Mouse (Mus musculus): Measurements from ENCODE around the gene Slc35f5. TPM values are rescaled to one million over a fixed set of nuclear protein-coding genes. Genes with fewer than 3 reads are reported as not detected.

The Slc35f5 gene
- total and polyA plus RNA-seq, 3 experiments = 5.8 to 7.0 TPM; not detected in 1

DNA sequence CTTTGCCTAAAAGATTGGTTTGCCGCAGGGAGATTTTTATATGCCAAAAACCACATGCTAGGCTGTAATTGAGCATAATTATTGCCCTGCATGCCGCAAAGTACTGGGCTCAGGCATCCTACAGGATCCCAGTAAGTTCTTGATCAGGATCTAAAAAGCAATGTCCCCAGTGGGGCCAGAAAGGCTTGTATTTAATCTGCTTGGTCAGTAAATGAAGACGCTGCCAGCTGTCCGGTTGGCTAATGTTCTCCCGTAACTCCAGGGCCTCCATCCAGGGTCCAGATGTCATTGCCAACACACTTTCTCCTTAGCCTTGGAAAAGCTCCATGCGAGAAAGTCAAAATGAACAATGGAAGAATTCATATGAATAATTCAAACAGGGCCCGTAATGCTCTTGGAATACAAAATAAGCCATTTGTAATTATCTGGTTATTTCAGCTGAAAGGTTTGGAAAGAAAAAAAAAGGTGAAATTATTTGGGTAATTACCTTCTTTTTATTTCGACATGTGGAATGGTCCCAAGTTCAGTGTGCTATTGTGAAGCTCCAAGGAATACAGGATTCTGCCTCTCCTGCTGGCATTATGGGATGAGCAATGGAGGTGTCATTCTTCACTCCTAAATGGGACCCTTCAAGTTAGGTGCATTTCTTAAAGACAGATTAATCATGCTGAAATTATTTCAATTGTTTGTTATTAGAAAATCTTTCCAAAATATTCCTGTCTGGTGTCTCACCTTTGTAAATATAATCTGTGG, 79.3 kb downstream of the Slc35f5 start:
- no peak for TF ChIP-seq MYB (IDR thresholded peaks at IDR 0.05; ENCODE audit: low read depth, low read length)
- TF ChIP-seq NELFE (IDR thresholded peaks at IDR 0.05; ENCODE audit: low read depth, low read length) = no peak
- TF ChIP-seq MYC (IDR thresholded peaks at IDR 0.05; ENCODE audit: low read depth, low read length) = no peak
- TF ChIP-seq RAD21 (IDR thresholded peaks at IDR 0.05; ENCODE audit: low read depth, low read length) = no peak
- TF ChIP-seq CHD2 (IDR thresholded peaks at IDR 0.05; ENCODE audit: low read length) = no peak
- TF ChIP-seq BHLHE40 (IDR thresholded peaks at IDR 0.05; ENCODE audit: borderline replicate concordance, low read depth, low read length) = no peak
- TF ChIP-seq CTCF (IDR thresholded peaks at IDR 0.05 in 2 of 3, conservative IDR thresholded peaks at IDR 0.05 in 1 of 3; ENCODE audit: control insufficient read depth in 1 of 3, insufficient read depth in 1 of 3, low read depth in 2 of 3, low read length in 3 of 3, poor library complexity in 1 of 3, severe bottlenecking in 1 of 3) = no peak
- DNase-seq (ENCODE audit: low read depth, low spot score) = no peak

DNA sequence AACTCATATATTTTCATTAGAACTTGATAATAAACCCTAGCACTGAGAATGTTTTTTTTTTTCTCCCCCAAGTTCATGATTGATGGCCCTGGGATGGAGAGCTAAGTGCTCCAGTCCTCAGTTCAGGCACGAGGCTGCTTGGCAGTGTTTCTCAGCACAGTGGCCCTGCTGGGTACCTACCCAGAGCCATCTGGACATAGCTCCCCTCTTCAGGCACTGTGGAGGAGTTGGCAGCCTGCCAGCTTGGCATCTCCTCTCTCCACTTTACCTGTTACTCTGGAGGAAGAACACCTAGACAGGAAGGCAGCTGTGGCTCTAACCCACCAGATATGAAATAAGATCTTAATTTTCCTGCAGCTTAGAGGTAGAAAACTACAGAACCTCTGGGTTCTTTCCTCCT, 83.2 kb downstream of the Slc35f5 start:
- TF ChIP-seq EP300 (IDR thresholded peaks at IDR 0.05; ENCODE audit: low read depth in 1 of 2, low read length in 2 of 2) = no peak
- no peak for TF ChIP-seq TCF12 (IDR thresholded peaks at IDR 0.05; ENCODE audit: low read depth, low read length)
- TF ChIP-seq ETS1 (IDR thresholded peaks at IDR 0.05; ENCODE audit: low read depth, low read length) = no peak
- no peak for TF ChIP-seq ZNF384 (IDR thresholded peaks at IDR 0.05; ENCODE audit: low read depth, low read length)
- TF ChIP-seq MEF2A (IDR thresholded peaks at IDR 0.05; ENCODE audit: extremely low read depth, insufficient replicate concordance, low read depth, low read length, poor library complexity, severe bottlenecking) = no peak
- no peak for TF ChIP-seq ZC3H11A (IDR thresholded peaks at IDR 0.05; ENCODE audit: low read depth, low read length)
- no peak for TF ChIP-seq POLR2AphosphoS2 (IDR thresholded peaks at IDR 0.05; ENCODE audit: low read length)
- TF ChIP-seq CHD1 (IDR thresholded peaks at IDR 0.05; ENCODE audit: low read depth, low read length) = no peak
- TF ChIP-seq CHD2 (IDR thresholded peaks at IDR 0.05; ENCODE audit: low read length) = no peak
- TF ChIP-seq ELF1 (IDR thresholded peaks at IDR 0.05; ENCODE audit: low read depth, low read length) = no peak
- TF ChIP-seq UBTF (IDR thresholded peaks at IDR 0.05; ENCODE audit: borderline replicate concordance, insufficient read depth, low read depth, low read length) = no peak
- no peak for TF ChIP-seq MXI1 (IDR thresholded peaks at IDR 0.05; ENCODE audit: low read depth, low read length)
- no peak for TF ChIP-seq RAD21 (IDR thresholded peaks at IDR 0.05; ENCODE audit: low read depth, low read length)
- TF ChIP-seq JUND (IDR thresholded peaks at IDR 0.05; ENCODE audit: low read depth, low read length) = no peak
- TF ChIP-seq TAL1 (IDR thresholded peaks at IDR 0.05; ENCODE audit: low read length) = no peak
- TF ChIP-seq POLR2A (IDR thresholded peaks at IDR 0.05; ENCODE audit: control insufficient read depth in 1 of 2, insufficient read depth in 1 of 2, low read depth in 1 of 2, low read length in 2 of 2, poor library complexity in 1 of 2) = no peak
- TF ChIP-seq GATA1 (IDR thresholded peaks at IDR 0.05; ENCODE audit: low read depth, low read length) = no peak
- H3K4me3 ChIP-seq (ENCODE audit: control insufficient read depth in 1 of 2, insufficient read depth in 1 of 2, low read depth in 2 of 2, low read length in 2 of 2) = no peak overlapping the region
- H3K27ac ChIP-seq (ENCODE audit: control insufficient read depth, low read depth, low read length) = no peak overlapping the region
- no peak for DNase-seq (ENCODE audit: low read depth, low spot score)
- H3K79me2 ChIP-seq (ENCODE audit: control insufficient read depth, insufficient read depth, low read length, poor library complexity) = no peaks in the 10 kb centered on the region
- no peaks in the 10 kb centered on the region; a peak in 1 of 4 replicates for H3K27me3 ChIP-seq (ENCODE audit: control insufficient read depth in 1 of 2, insufficient read depth in 2 of 2, low read length in 2 of 2)
- H3K36me3 ChIP-seq (ENCODE audit: control insufficient read depth in 1 of 2, insufficient read depth in 2 of 2, low read length in 2 of 2) = no peaks in the 10 kb centered on the region
- H3K9ac ChIP-seq (ENCODE audit: control insufficient read depth, low read depth, low read length, poor library complexity, severe bottlenecking) = no peak overlapping the region
- H3K4me1 ChIP-seq (ENCODE audit: control insufficient read depth in 1 of 2, insufficient read depth in 2 of 2, low read length in 2 of 2) = no peaks in the 10 kb centered on the region
- no peaks in the 10 kb centered on the region for H3K9me3 ChIP-seq (replicated peaks; ENCODE audit: insufficient read depth, low read length)

More for the DNA sequence above, 79.3 kb downstream of the Slc35f5 start:
- Histone ChIP-seq H3K36me3 (ENCODE audit: control insufficient read depth in 1 of 2, insufficient read depth in 2 of 2, low read length in 2 of 2) (no peaks in the 10 kb centered on the region), H3K27me3 (ENCODE audit: control insufficient read depth in 1 of 2, insufficient read depth in 2 of 2, low read length in 2 of 2) (no peaks in the 10 kb centered on the region; a peak in 2 of 4 replicates), H3K79me2 (ENCODE audit: control insufficient read depth, insufficient read depth, low read length, poor library complexity) (no peaks in the 10 kb centered on the region), H3K9me3 (replicated peaks; ENCODE audit: insufficient read depth, low read length) (no peaks in the 10 kb centered on the region), H3K9ac (ENCODE audit: control insufficient read depth, low read depth, low read length, poor library complexity, severe bottlenecking) (no peak overlapping the region), H3K4me1 (ENCODE audit: control insufficient read depth in 1 of 2, insufficient read depth in 2 of 2, low read length in 2 of 2) (no peaks in the 10 kb centered on the region), H3K27ac (ENCODE audit: control insufficient read depth, low read depth, low read length) (no peak overlapping the region), H3K4me3 (ENCODE audit: control insufficient read depth in 1 of 2, insufficient read depth in 1 of 2, low read depth in 2 of 2, low read length in 2 of 2) (no peak overlapping the region)
